Mouse (Mus musculus): ENCODE measurements around the gene Abca5. TPM values are rescaled to one million over a fixed set of nuclear protein-coding genes. Genes with fewer than 3 reads are reported as not detected.

Abca5 gene
- polyA plus RNA-seq, 1 experiment from 2014 or later = 2.2 TPM

DNA sequence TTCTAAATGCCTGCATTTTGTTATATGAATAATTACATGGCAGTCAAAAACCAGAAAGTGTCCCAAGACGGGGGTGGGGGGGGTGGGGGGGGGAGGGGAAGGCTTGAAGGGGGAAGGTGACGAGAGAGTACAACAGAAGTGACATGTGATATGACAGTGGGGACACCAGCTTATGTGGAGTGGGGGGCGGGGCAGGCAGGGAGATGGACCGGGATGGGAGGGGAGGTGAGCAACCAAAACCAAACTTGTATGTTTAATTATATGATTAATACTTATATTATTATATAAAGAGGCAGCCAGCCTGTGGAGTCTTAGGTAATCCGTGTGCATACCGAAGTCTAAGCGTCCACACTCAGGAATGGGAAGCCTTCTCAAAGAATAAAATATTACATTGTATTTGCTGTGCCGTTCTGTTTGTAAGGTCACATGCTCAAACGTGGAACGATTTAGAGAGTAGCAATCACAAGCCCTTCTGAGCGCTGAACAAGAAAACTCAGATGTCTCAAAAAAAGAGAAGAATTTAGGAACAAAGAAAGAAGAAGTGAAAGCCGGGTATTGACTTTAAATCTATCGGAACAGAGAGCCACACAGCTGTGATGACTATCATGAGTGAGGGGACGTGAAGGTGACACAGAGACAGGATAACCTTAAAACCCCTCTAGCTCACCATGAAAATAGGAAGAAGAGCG, 34.9 kb upstream of the Abca5 start:
- peaks cover 6% of the 10 kb centered on the region; the same call in 1 of the 2 replicates for H3K4me1 ChIP-seq (replicated peaks; ENCODE audit: insufficient read depth, low read length)
- no peak for DNase-seq (ENCODE audit: low spot score)
- no peak overlapping the region for H3K4me2 ChIP-seq (ENCODE audit: low read length)
- H3K4me3 ChIP-seq (replicated peaks; ENCODE audit: low read depth, low read length) = no peak overlapping the region
- no peak overlapping the region for H3K9ac ChIP-seq (ENCODE audit: low read depth, low read length)
- WGBS = 74% methylated on average over 15 of the region's 15 CpGs
- TF ChIP-seq CTCF (IDR thresholded peaks at IDR 0.05; ENCODE audit: low read depth) = no peak
- H3K9me3 ChIP-seq (replicated peaks; ENCODE audit: low read length) = no peaks in the 10 kb centered on the region
- ATAC-seq (replicated peaks; ENCODE audit: low FRiP score, low read depth) = no peak
- no peak overlapping the region for H3K27ac ChIP-seq
- no peaks in the 10 kb centered on the region for H3K36me3 ChIP-seq (ENCODE audit: insufficient read depth, low read length)
- H3K27me3 ChIP-seq (ENCODE audit: insufficient read depth, low read length) = no peaks in the 10 kb centered on the region

DNA sequence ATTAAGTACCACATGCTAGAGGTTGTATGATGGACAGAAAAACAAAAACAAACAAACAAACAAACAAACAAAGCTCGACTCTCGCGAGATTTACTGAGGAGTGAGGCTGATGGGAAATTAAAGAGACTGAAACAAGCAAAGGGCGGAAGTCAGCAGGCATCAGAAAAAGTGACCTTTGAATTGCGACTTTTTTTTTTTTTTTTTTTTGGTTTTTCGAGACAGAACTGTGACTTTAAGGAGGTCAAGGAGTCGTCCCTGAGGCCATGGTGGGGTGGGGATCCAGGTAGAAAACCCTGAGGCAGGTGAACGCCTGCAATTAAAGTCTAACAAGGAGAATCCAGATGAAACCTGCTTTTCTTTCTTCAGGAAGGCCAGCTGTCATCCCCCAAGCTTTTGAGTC, 34.3 kb upstream of the Abca5 start:
- H3K9me3 ChIP-seq (replicated peaks; ENCODE audit: low read length) = no peaks in the 10 kb centered on the region
- no peak overlapping the region for H3K9ac ChIP-seq (ENCODE audit: low read depth, low read length)
- no peak overlapping the region for H3K4me2 ChIP-seq (ENCODE audit: low read length)
- ATAC-seq (replicated peaks; ENCODE audit: low FRiP score, low read depth) = no peak
- no peak for DNase-seq (ENCODE audit: low spot score)
- WGBS = 59% methylated on average over 8 of the region's 8 CpGs
- TF ChIP-seq CTCF (IDR thresholded peaks at IDR 0.05; ENCODE audit: low read depth) = no peak
- H3K27ac ChIP-seq = no peak overlapping the region
- no peaks in the 10 kb centered on the region for H3K27me3 ChIP-seq (ENCODE audit: insufficient read depth, low read length)
- peaks cover 6% of the 10 kb centered on the region; the same call in 1 of the 2 replicates for H3K4me1 ChIP-seq (replicated peaks; ENCODE audit: insufficient read depth, low read length)
- H3K4me3 ChIP-seq (replicated peaks; ENCODE audit: low read depth, low read length) = no peak overlapping the region
- H3K36me3 ChIP-seq (ENCODE audit: insufficient read depth, low read length) = no peaks in the 10 kb centered on the region

GRCm38 (mm10) chr11:110369312-110370019, 31.9 kb upstream of the Abca5 start:
- ATAC-seq (replicated peaks; ENCODE audit: low FRiP score, low read depth) (no peak), DNase-seq (ENCODE audit: low spot score) (peak; percentile 54)
- peak overlapping the region; percentile 54 for H3K4me2 ChIP-seq (ENCODE audit: low read length)
- 13% methylated on average over 15 of the region's 15 CpGs for WGBS
- no peak overlapping the region; the same call in 1 of the 2 replicates for H3K27ac ChIP-seq
- TF ChIP-seq CTCF (IDR thresholded peaks at IDR 0.05; ENCODE audit: low read depth) = no peak
- peak overlapping the region; percentile 49; the same call in 1 of the 2 replicates for H3K9ac ChIP-seq (ENCODE audit: low read depth, low read length)
- no peaks in the 10 kb centered on the region for H3K27me3 ChIP-seq (ENCODE audit: insufficient read depth, low read length)
- H3K4me3 ChIP-seq (replicated peaks; ENCODE audit: low read depth, low read length) = 0 out of 2 replicates have a peak overlapping the region, but pooled peaks have one; percentile 3
- H3K9me3 ChIP-seq (replicated peaks; ENCODE audit: low read length) = no peaks in the 10 kb centered on the region
- H3K4me1 ChIP-seq (replicated peaks; ENCODE audit: insufficient read depth, low read length) = peaks cover 6% of the 10 kb centered on the region; the same call in 1 of the 2 replicates
- H3K36me3 ChIP-seq (ENCODE audit: insufficient read depth, low read length) = no peaks in the 10 kb centered on the region

GRCm38 (mm10) chr11:110367638-110368037, 30.1 kb upstream of the Abca5 start:
- Histone ChIP-seq H3K4me2 (ENCODE audit: low read length) (no peak overlapping the region), H3K36me3 (ENCODE audit: insufficient read depth, low read length) (no peaks in the 10 kb centered on the region), H3K27ac (no peak overlapping the region), H3K4me1 (replicated peaks; ENCODE audit: insufficient read depth, low read length) (peaks cover 6% of the 10 kb centered on the region; the same call in 1 of the 2 replicates), H3K9me3 (replicated peaks; ENCODE audit: low read length) (no peaks in the 10 kb centered on the region), H3K9ac (ENCODE audit: low read depth, low read length) (no peak overlapping the region), H3K4me3 (replicated peaks; ENCODE audit: low read depth, low read length) (no peak overlapping the region), H3K27me3 (ENCODE audit: insufficient read depth, low read length) (no peaks in the 10 kb centered on the region)
- WGBS = 93% methylated on average over 13 of the region's 13 CpGs
- DNase-seq (ENCODE audit: low spot score) (no peak), ATAC-seq (replicated peaks; ENCODE audit: low FRiP score, low read depth) (no peak)
- TF ChIP-seq CTCF (IDR thresholded peaks at IDR 0.05; ENCODE audit: low read depth) = no peak

DNA sequence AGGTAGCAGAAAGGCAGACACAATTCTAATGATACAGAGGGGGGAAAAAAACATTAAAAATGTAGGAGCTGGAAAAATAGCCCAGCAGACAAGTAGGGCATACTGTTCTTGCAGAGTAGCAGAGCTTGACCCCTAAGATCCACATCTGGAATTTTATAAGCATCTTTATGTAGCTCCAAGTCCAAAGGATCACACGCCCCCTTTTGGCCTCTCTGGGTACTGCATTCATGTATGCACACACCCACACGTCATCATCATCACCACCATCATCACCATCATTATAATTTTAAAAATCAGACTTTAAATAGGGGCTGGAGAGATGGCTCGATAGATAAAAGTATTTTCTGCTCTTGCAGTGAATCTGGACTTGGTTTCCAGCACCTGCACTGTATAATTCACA, 29.4 kb upstream of the Abca5 start:
- peak; percentile 28; the same call in 1 of the 2 replicates for TF ChIP-seq CTCF (IDR thresholded peaks at IDR 0.05; ENCODE audit: low read depth)
- ATAC-seq (replicated peaks; ENCODE audit: low FRiP score, low read depth) (no peak), DNase-seq (ENCODE audit: low spot score) (no peak)
- Histone ChIP-seq H3K9ac (ENCODE audit: low read depth, low read length) (no peak overlapping the region), H3K4me3 (replicated peaks; ENCODE audit: low read depth, low read length) (no peak overlapping the region), H3K36me3 (ENCODE audit: insufficient read depth, low read length) (no peaks in the 10 kb centered on the region), H3K4me1 (replicated peaks; ENCODE audit: insufficient read depth, low read length) (peaks cover 6% of the 10 kb centered on the region; the same call in 1 of the 2 replicates), H3K9me3 (replicated peaks; ENCODE audit: low read length) (no peaks in the 10 kb centered on the region), H3K27me3 (ENCODE audit: insufficient read depth, low read length) (no peaks in the 10 kb centered on the region), H3K27ac (no peak overlapping the region), H3K4me2 (ENCODE audit: low read length) (no peak overlapping the region)
- 81% methylated on average over 3 of the region's 3 CpGs for WGBS

- peak; percentile 83 for TF ChIP-seq CTCF (IDR thresholded peaks at IDR 0.05; ENCODE audit: low read depth)
- Histone ChIP-seq H3K9ac (ENCODE audit: low read depth, low read length) (no peak overlapping the region), H3K4me3 (replicated peaks; ENCODE audit: low read depth, low read length) (no peak overlapping the region), H3K27ac (no peak overlapping the region), H3K4me1 (replicated peaks; ENCODE audit: insufficient read depth, low read length) (peaks cover 6% of the 10 kb centered on the region; the same call in 1 of the 2 replicates), H3K36me3 (ENCODE audit: insufficient read depth, low read length) (no peaks in the 10 kb centered on the region), H3K27me3 (ENCODE audit: insufficient read depth, low read length) (no peaks in the 10 kb centered on the region), H3K9me3 (replicated peaks; ENCODE audit: low read length) (no peaks in the 10 kb centered on the region), H3K4me2 (ENCODE audit: low read length) (no peak overlapping the region)
- WGBS = 70% methylated on average over 3 of the region's 3 CpGs
- DNase-seq (ENCODE audit: low spot score) (peak; percentile 59), ATAC-seq (replicated peaks; ENCODE audit: low FRiP score, low read depth) (no peak)
Measured at GRCm38 (mm10) chr11:110365016-110365415, 27.5 kb upstream of the Abca5 start.
